Mouse (Mus musculus) right cerebral cortex, postnatal 14 days (tissue): Measurements from ENCODE around the gene Lurap1l.
"Not testable (repeated sequence)": the region's sequence is repeated elsewhere in the genome, so short reads cannot be mapped to it uniquely, and the experiment has no call there.

ENCODE experiments used
- DNase-seq: peaks from one replicate; pipeline ENCODE4 v3.0.0; 2022

The Lurap1l gene

GRCm38 (mm10) chr4:80910481-80910870 is at the start of gene Lurap1l:
Gene Lurap1l (plus strand): TSS chr4:80910646.
- peak; percentile 13 for DNase-seq

DNA sequence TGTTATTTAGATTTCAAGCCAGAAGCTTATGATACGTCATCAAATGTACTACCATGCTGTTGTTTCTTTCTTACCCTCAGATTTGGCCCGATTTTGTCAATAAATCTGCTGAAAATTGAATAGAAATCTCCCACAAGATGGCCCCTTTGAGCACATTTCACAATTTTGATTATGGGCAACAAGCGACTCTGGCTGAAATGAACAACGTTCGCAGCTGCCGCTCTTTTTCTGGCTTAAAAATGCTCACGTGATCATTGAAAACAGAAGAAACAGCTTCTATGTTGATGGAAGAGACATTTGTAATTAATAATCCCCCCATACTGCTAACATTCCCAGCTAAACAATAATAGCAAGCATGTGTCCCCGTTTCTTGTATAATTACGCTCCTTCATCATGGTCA is 47.5 kb upstream of the Lurap1l start:
- DNase-seq = no peak

- no peak for DNase-seq
These were observed 46.5 kb upstream of the Lurap1l start for GRCm38 (mm10) chr4:80863906-80864305.

DNA sequence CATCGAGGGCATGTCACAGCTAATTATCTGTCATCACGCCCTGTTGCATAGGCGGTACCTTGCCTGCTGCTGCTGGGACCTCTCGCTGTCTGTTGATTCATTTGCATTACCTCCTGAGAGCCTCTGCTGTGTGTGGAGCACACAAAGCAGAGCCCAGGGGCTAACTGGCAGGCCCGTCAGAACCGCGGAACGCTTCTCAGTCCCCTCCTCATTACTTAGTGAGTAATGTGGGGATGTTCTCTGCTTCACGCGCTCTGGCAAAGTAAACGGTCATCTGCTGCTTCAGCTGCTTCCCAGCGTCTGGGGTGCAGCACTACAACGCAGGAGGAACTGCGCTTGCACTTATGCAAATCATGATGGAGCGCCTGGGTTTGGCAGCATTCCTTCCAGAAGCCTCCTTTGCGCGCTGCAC is 45.9 kb upstream of the Lurap1l start:
- DNase-seq = peak; percentile 65

DNA sequence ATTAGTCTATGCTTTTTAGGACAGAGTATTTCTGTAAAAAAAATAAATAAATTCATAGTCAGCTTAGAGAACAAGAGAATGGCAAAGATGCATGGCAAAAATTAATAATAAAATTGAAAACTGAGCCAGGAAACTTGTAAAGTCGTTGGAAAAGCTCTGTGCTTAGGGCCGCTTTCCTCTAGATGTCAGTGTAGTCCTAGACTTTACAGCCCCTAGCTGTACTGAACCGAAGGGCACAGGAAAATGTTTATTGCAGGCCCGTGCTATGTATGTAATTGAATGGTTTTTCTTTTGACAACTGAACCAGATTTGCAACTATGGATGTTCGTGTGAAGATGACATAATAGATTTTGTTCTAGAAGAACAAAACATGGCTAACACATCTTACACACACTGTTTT is 44.4 kb upstream of the Lurap1l start:
- DNase-seq = no peak

- DNase-seq = no peak
These were observed 40.8 kb upstream of the Lurap1l start for GRCm38 (mm10) chr4:80869598-80869997.

DNA sequence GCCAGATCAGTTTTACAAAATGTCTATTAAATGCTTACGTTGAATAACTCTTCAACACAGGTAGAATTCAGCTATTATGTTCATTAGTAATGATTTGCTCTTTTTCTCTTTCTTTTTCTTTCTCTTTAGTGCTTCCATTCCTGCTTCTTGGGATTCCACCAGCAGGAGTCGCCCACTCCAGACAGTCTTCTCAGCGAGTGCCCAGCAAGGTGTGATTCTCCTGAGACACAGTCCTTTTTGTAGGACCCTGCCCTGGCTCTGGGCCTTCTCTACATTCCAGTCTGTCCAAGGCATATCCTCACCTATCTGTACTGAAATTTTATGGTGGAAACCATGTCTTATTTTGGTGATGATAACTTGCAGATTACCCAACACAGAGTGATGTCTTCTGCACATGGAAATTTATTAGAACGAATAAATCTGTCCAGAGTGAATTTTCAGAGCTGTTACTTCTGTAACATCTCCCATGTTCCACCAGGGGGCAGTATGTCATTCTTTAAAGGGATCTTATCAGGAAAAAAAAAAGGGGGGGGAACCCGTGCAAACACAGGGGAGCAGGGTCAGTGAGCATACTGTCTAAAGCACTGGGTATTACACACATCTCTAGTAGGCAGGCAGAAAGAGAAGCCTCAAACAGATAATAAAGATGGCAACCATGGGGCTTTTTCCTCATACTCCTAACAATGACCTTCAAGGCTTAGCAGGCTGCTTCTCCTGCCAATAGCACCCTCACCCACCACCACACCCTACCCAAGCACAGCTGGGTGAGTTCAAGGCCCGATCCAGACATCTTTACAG is 37.4 kb upstream of the Lurap1l start:
- DNase-seq = no peak

GRCm38 (mm10) chr4:80874121-80874859 is 36.2 kb upstream of the Lurap1l start:
- no peak for DNase-seq

- no peak for DNase-seq
These were observed 35.4 kb upstream of the Lurap1l start for GRCm38 (mm10) chr4:80875055-80875454.

- DNase-seq = no peak
These were observed 28.3 kb upstream of the Lurap1l start for GRCm38 (mm10) chr4:80881996-80882599.

- DNase-seq = no peak
These were observed 23.8 kb upstream of the Lurap1l start for GRCm38 (mm10) chr4:80886631-80887030.

GRCm38 (mm10) chr4:80891004-80891403 is 19.4 kb upstream of the Lurap1l start:
- DNase-seq = no peak

GRCm38 (mm10) chr4:80895278-80895894 is 15.1 kb upstream of the Lurap1l start:
- no peak for DNase-seq

- DNase-seq = no peak
These were observed 3.7 kb upstream of the Lurap1l start for GRCm38 (mm10) chr4:80906726-80907125.

DNA sequence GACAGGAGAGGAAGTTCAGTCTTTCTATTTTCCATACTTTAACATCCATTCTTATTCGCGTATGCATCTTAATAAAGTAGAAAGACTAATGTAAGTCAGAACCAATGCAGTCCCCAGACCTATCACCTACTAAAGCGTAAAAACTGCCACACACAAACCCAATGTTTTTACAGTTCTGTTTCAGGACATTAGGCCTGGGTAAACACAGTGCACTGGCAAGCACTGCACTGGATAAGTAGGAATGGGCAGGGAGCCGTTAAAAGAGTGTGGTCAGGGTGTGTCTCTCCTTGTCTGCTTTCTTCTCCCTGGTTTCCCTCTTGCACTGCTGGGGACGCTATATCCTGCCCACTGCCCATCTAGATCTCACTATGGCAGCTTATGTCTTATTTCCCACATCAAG is 2.5 kb upstream of the Lurap1l start:
- no peak for DNase-seq

DNA sequence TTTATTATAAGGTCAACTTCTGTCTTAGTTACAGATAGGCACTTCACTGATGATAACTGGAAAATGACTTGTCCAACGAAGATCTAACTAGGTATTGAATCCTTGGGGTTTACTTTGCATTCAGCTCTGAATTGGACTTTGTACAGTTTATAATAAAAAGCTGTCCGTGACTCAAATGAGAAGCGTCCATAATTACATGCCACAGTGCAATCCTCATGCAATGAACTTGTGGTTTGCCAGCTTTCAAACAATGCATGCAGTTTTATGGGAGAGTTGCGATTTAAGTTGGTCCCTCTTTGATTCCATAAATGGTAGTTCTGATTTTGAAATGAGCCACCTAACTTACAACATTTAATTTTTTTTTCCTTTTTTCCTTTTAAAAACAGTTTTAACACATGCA is 1.5 kb upstream of the Lurap1l start:
- no peak for DNase-seq

DNA sequence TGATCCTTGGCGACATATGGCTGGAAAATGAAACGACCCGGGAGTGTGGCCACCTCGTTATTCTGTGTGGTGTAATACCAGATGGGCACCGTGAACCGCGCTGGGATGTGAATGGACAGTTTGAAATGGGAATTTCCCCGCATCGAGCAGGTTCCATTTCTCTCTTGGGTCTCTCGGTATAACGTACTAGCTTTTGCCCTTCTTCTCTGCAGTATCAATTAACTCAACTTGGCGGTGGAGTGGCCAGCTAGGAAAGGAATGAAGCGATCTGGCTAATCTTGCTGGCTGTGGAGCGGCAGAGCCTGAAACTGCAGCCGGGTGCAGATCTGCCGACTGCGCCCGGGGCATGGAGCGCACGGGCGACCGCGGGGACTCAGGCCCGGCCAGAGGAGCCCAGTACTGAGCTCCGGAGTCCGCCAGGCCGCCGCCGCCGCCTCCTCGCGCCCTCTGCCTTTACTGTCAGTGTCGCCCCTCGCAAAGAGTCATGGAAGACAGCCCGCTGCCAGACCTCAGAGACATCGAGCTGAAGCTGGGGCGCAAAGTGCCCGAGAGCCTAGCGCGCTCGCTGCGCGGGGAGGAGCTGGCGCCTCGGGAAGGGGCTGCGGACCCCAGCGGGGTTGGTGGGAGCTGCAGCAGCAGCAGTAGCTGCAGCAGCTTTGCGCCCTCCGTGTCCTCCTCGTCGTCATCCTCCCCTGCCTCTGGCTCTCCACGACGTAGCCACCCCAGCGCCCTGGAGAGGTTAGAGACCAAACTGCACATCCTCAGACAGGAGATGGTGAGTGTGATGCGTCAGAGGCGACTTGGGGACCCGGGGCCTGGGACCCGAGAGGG is 640 bp downstream of the Lurap1l start:
- DNase-seq = peak; percentile 45

DNA sequence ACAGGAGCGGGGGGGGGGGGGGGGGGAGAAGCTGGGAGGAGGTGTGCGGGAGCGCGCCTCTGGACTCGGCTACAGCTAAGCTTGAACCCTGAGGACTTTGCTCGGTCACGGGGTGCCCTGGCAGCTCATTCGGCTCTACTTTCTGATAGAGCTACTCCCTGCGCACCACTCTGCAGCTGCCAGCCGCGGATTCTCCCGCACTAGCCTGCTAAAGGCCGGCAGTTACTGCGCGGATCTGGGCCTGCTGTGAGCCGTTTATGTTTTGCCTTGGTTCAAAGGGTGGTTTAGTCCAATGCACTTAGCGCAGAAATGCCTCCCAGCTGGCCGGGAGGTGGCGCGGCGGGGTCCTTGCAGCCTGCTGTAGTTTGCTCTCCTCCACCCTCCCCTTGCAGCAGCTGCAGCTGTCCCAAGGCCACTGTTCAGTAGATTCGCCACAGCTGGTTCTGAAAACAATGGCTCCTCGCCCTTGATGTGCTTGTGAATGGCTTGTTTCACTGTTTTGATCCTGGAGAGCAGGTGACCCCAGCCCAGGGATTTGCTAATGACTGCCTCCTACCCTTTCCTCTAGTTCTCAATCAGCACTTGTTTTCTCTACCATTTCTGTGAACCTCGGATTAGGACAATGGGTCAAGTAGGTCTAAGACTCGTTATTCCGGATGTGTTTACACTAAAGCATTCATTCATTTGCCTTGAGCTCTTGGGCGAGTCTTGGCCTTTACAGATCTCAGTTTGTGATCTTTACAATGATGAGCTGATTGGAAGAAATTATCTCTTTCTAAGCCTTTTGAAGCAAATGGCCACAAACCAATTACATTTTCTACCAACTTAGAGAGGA is 1.5 kb downstream of the Lurap1l start:
- peak; percentile 69 for DNase-seq

- no peak for DNase-seq
These were observed 4.8 kb downstream of the Lurap1l start for GRCm38 (mm10) chr4:80915211-80915610.

- no peak for DNase-seq
These were observed 6.2 kb downstream of the Lurap1l start for GRCm38 (mm10) chr4:80916695-80917094.

GRCm38 (mm10) chr4:80917128-80917527 is 6.7 kb downstream of the Lurap1l start:
- DNase-seq = not testable (repeated sequence)

- DNase-seq = no peak
These were observed 7.4 kb downstream of the Lurap1l start for GRCm38 (mm10) chr4:80917812-80918211.
